Mouse (Mus musculus) lung, postnatal 0 days (tissue): ENCODE measurements around the gene Scd4.

Experiments
- CTCF ChIP-seq: IDR thresholded peaks from 2 replicates; pipeline ENCODE4 v1.5.1; 2016; ENCODE audit warnings: antibody characterized with exemption, mild to moderate bottlenecking
- EP300 ChIP-seq: IDR thresholded peaks from 2 replicates; pipeline ENCODE4 v1.6.1; 2016; ENCODE audit warnings: antibody characterized with exemption, mild to moderate bottlenecking, control low read depth

DNA sequence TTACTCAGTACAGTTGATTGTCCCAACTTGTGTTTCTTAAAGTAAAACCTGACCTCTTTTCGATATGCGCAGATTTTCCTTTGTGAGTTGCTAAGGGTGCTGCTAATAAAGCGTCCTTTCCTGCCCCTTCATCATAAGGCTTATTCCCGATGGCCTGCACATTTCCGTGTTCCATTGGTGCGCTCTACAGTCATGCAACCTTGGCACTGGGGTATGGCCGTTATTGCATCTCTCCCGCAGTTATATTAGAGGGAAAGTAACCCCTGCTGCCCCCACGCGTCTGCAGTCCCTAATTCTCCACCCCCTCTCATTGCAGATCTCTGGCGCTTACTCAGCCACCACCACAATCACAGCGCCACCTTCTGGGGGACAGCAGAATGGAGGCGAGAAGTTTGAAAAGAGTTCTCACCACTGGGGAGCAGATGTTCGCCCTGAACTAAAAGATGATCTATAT is 38.3 kb upstream of the Scd4 start:
- TF ChIP-seq CTCF (peak; percentile 97), EP300 (no peak)
